Mouse (Mus musculus) T-cell, adult 66 days (primary cell): ENCODE measurements around the gene Gm8165. TPM values are rescaled to one million over a fixed set of nuclear protein-coding genes. Genes with fewer than 3 reads are reported as not detected.

Source experiments
- total RNA-seq, 2 experiments: library from RNA; stranded (reverse); gene quantifications; 3 replicates in 1 of 2; 4 replicates in 1 of 2; pipeline ENCODE4 v1.2.4; 2023

Gene Gm8165
- not detected for total RNA-seq

DNA sequence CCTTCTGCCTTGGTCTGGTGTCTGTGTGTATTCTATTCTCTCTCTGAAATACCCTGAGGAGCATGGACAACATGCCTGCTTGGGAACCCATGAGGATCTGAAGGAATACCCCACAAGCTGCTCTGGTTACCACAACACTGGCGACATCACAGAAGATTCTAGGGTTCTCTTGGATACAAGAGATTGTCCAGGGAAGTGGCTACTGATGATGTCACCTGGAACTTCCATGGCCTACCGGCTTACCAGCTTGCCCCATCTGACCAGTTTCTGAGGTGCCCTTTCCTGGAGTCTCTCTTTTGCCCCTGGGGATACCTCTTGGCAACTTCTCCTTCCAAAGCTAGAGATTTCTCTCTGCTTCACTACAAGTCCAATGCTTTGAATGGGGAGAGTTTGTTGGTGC lies at the start of gene Gm8165:
TSS of gene Gm8165 (minus strand) at position 101 of the 400 bp plus-strand sequence.

DNA sequence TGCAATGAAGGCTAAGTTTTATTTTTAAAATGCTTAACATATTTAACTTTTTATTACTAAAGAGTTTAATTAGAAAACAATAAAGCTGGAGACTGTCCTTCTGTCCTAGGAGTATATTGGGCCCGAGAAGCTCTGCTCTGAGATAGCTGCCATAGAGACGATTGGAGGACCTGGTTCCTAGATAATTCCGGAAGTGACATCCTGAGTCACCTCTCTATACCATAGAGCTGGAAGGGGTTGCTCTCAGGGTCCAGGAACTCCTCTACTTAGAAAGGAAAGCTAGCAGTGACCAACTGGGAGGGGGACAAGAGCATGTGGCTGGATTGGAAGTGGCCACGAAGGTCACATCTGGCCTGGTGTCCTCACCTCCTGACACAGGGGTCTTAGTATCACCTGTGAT lies 20.6 kb upstream of the Gm8165 start, which contains the start of gene Gm7324:
TSS of gene Gm7324 (plus strand) at position 208 of the 400 bp plus-strand sequence.

Other genes with a start within 250 kb of the Gm8165 start
- gene Gm5799, start 133.6 kb downstream of the Gm8165 start, total RNA-seq = not detected
- gene Gm17654, start 98.1 kb downstream of the Gm8165 start, total RNA-seq = not detected
- gene Gm10375, start 69.2 kb downstream of the Gm8165 start, total RNA-seq = not detected
- gene Gm7324, start 20.6 kb upstream of the Gm8165 start, total RNA-seq = 1 to 10 TPM in 1 of 2 experiments, under 1 TPM in 1; 0.59 to 1.1 TPM
- gene Gm16506, start 50.3 kb upstream of the Gm8165 start, total RNA-seq = not detected
- not detected for gene Gm6526, start 70.7 kb upstream of the Gm8165 start, total RNA-seq
- not detected for gene Gm8180, start 107.5 kb upstream of the Gm8165 start, total RNA-seq
- gene Ear1, start 198.3 kb upstream of the Gm8165 start, total RNA-seq = not detected
- gene Ear10, start 246.4 kb upstream of the Gm8165 start, total RNA-seq = not detected
- gene Gm8113, start 248.2 kb upstream of the Gm8165 start, total RNA-seq = not detected